Mouse (Mus musculus) spleen, postnatal 10 days (tissue): ENCODE measurements around the gene Kif16b.

ENCODE experiments used
- DNase-seq, 2 experiments: peaks; one replicate each; pipeline ENCODE4 v3.0.0; 2021 to 2022; ENCODE audit warnings: low spot score in 2 of 2

Kif16b gene

DNA sequence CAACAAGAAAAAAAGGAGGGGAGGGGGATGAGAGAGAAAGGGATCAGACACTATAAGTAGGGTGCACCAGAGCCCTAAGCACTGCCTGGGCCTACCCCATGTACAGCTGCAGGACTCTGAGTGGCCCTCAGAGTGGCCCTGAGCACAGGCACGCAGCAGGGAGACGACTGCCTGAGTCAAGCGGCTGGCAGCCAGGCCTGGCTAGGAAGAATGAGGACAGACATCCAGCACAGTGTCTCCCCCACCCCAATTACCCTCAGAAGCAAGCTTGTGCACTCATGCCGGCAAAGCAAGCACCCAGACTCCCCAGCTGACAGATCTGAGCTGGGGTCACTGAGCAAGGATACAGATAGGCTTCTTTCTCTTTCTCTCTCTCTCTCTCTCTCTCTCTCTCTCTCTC, 25.4 kb downstream of the Kif16b start:
- DNase-seq = no peak

DNA sequence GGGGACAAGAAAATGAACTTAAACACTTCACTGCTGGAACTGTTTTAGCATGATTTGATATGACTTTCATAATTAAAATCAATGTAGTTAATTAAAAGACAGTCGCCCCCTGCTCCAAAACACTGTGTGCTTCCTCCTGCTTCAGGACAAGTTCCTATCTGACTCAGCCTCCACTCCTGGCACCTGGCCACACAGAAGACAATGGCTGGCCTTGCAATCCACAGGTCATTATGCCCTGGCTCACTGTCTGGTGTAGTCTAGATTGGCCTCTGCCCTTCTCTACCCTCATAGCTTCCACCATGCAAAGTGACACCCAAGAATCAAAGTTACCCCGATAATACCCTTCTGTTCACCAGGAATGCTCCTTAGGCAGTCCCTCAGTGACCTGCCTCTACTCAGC, 26.8 kb downstream of the Kif16b start:
- no peak for DNase-seq

DNA sequence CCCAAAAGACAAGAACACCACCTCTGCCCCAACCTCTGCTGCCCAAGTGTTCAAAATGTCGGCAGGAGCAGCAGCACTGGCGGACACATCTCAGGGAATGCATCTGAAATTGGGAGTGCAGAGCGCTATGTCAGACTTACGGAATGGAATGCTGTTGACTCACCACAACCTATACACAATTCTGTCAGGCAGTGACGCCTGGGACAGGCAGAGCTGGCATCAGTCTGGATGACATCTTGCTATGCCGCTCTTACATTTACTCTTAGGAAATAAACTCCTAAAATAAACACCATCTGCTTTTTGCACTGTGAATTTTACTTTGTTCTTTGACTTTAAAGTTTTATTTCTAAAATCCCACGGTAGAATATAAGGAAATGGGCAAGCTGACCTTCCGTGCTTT, 31.3 kb downstream of the Kif16b start:
- no peak for DNase-seq

DNA sequence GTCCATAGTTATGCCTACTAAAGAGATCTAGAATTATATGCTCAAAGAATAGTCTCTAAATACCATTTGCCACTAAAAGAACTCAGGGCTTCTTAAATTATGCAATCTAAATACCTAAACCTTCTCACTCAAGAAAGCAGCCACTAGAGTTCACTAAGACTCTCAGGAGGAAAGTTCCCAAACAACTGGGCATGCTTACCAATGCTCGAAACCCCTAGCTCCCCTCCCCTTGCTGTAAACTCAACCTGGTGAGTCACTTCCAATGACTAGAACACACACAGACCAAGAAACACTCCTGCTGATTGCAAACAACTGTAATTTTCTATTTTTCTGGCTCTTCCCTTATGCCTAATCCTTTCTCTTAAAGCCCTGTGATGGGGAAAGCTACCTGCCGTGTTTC, 33.9 kb downstream of the Kif16b start:
- no peak for DNase-seq

DNA sequence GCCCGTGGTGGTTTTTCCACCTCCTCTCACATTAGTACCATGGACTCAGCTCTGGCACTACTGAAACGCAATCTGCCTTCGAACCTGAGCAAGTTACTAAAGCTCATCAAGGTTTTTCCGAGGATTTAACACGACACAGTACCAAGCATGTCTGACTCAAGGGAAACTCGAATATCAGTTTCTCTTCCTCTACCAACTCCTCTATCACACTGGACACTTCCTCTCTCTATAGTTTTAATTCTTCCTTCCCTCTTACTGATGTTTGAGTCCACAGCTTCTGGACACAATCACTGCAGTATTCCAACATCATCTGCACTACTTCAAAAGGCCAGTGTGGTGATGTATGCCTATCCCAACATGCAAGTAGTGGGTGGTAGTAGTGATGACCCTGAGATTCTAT, 40.3 kb downstream of the Kif16b start:
- DNase-seq = no peak

DNA sequence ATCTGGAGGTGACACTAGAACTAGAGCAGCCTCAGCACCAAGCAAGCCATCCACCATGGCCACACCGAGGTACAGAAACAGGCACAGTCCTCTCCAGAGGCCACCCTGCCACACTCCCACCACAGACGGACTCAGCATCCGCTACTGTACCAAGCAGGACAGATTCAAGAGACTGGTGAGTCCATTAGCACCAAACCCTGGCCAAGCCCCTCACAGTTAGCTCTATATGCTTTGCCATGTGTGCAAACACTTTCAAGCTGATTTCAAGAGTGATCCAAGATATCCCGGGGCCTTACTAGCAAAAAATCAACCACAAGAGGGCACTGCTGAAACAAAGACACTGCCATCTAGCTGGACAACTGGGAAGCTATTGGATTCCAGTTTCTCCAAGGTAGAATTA, 41.9 kb downstream of the Kif16b start:
- no peak for DNase-seq

DNA sequence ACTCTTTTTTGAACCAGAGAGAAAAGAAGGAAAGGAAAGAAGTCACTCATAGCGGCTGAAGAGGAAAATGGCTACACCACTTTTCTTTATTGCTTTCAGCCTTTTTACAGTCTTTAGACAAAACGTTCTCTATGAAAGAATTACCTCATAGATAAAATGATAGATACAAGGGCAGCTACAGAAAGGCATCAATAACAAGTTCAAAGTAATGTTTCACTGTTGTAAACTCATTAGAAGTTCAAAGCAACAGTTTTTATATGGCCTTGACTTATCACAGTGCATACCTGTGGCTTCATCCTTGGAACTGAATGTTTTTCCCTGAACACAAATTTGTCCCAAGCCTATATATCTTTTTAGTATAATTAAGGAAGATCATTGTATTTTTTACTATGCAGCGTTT, 62.6 kb downstream of the Kif16b start:
- no peak for DNase-seq

DNA sequence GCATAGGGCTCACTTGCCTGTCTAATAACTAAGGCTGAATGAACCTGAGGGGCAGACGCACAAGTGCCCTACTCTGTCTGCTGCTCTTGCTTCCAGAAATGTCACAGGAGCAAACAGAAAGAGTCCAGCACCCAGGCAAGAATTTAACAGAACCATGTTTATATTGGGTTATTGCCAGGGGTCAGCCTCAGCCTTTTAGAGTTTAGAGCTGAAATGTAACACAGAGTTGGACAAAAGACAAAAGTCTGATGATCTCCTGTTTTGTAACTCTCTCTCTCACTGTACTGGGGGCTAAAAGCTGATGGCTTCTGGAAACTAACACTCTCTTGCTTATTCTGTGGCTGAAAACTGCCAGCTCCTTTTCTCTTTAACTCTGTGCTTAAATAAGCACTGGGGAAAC, 63.2 kb downstream of the Kif16b start:
- DNase-seq = no peak

DNA sequence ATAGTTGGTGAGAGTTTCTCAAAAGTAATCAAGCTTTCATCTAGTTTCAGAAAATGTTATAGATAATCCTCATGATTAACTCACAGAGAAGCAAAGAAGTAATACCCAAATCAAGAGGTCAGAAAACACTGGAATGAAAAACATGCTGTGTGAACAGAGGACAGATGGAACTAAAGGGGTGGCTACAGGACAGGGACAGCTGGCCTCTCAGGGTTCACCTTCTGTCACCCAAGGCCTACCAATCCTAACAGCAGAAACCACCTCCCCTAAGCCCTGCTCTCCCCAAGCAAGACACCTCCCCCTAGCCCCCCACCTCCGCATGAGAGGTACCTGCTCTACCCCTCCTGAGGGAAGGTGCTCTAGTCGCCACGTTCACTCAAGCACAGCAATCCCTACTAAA, 66.6 kb downstream of the Kif16b start:
- no peak for DNase-seq

DNA sequence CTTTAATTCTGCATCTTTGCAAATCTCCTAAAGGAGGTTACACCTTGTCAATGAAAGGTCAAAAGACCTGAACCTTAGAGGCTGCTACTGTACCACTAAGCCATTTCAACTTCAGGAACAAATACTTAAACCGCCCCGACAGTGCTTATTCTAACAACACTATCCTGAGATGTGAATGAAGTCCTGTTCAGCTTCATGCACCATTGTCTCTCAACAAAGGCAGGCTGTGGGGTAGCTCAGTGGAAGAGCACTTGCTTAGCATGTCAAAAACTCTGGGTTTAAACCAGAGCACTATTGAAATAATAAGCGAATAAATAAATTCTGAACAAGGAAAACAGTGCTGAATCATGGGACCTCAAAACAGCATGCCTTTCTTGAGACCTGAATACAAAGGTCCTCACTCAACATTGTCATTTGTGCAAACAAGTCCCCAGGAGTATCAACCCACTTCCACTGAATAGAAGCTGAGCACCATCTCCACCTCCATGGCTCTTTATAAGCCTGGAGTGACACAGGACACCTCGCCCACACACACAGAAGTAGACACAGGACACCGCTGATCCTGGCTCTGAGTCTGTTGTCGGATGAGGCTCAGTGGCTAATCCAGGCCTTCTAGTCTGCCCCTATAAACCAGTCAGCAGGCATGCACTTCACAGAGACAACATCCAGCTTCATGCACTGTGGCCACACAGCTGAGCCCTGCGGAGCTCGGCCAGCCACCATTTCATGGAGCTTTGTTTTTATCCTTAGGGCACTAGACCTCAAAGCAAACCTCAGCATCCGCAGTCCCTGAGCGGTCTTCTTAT, 68.5 kb downstream of the Kif16b start:
- no peak for DNase-seq

DNA sequence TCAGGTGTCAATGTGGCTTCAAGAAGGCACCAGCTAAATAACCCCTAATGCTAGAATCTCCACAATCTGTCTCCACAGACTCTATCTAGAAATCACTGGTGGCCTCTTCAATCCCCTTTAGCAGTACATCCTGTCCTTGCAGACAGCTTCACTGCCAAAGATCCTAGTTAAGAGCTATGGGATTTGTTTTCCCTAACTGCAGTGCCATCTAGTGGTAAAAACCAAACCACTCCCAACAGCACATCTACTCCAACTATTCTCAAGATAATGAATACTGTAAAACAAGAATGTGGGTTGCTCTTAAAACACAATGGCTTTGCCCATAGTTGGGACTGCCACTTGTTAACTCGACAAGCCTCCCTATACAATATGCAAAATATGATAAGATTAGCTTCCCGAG, 88.3 kb downstream of the Kif16b start:
- DNase-seq = no peak

DNA sequence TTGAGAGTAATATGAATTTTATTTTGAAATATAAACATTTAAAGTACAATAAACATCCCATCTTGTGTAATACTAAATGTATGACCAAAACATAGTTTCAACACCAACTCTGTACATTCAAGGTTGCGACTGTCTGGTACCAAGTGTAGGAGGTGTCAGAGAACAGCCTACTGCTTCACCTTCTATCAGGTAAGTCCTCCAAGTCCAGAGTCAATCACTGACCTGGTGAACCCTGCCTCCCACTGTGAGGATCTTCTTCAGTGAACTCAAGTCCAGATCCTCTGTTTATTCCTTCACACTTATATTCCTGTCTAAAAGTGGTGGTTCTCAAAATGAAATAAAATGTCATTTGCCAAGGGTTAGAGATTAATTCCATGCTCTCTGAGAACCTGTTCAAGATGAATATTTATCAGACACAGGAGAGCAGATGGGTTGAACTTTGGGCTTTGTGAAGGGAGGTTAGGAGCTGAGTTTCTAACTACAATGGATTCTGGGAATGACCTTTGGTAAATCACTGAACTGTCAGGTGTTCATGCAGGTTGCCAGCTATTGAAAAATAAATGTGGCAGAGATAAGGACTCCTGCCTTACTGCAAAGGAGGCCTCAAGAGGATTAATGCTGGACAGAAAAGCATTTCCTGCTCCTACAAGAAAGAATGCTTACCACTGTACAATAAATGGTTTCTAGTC, 97.4 kb downstream of the Kif16b start:
- DNase-seq = no peak

DNA sequence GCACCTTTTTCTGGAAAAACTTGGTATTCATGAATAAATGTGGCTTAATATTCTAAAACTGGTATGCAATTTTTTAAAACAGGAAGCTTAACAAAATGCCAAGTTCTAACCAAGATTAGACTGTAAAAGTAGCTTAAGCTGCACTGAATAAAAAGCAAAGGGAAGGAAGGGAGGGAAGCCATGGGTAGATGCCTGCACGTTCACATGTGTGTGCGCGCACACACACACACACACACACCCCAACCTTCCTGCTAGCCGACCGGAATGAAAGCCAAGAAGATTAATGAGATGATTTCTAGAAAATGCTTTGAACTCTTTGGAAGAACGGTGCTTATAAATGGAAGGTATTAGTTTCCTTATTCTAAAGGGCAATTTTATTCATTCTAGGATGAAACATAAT, 104.0 kb downstream of the Kif16b start:
- no peak for DNase-seq

DNA sequence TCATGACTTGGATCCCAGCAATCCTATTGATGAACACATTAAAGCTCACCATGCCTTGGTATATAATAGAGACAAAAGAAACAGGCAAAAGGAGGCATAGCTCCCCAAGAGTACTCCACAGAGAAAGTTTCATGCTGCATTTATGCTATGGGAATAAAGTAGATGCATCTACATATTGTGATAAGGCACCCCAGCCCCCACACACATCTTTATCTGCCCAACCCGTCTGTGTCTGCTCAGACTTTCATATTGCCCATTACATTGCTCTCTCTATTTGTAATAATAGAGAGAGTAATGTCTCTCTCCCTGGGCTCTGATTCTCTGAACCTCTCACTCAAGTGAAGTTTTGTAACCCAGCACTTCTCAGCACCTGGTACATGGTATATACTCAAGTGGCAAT, 126.0 kb downstream of the Kif16b start:
- no peak for DNase-seq

DNA sequence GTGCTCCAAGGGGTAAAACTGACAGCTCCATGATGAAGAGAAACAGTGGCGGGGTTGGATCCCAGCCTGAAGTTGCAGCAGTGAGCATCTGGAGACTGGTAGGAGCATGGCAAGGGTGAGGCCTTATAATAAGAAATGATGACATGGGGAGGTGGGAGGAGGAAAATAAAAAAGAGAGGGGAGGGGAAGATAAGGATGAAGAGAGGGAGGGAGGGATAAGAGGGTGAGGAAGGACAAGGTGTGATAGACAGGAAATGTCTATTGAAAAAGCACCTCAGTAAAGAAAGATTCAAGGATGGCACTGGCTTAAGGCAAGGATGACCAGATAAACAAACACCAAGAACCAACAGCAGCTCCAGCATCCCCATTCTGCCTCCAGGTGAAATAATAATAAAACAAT, 126.6 kb downstream of the Kif16b start:
- no peak for DNase-seq

DNA sequence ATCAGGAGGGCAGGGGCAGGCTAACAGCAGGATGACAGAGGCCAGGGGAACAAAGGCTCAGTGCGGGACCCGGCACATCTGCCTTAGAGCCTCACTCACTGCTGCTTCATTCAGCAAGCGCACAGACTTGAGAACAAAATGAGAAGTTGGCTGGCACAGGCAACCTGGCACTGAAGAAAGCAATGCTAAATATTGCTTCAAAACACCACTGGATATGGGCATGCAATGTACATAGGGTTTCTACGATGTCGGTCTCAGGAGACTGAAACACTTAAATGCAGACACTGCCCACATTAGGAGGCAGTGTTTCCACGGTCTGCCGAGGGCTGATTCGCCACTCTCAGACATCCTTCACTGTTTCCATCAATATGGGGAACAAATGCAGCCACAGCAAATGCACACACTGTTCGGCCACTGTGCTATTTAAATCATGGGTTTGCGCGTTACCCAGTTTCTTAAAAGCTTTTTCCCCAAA, 131.6 kb downstream of the Kif16b start:
- no peak for DNase-seq

DNA sequence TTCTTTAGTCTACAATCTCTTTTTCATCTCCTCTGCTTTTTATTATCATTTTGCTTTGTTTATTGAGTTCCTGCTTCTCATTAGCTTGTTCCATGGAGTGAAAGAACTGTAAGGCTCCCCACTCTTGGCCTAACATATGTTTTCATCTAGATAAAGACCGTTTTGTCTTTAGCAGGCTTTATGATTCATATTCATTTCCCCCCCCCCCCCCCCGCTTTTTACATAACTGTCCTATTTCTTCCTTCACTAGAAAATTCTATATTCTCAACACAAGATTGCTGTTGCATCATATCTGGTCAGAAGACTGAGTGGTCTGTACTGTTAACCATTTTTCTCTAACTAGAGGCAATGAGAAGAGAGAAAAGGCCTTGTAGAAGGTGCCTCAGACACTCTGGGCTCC, 137.1 kb downstream of the Kif16b start:
- DNase-seq = no peak

DNA sequence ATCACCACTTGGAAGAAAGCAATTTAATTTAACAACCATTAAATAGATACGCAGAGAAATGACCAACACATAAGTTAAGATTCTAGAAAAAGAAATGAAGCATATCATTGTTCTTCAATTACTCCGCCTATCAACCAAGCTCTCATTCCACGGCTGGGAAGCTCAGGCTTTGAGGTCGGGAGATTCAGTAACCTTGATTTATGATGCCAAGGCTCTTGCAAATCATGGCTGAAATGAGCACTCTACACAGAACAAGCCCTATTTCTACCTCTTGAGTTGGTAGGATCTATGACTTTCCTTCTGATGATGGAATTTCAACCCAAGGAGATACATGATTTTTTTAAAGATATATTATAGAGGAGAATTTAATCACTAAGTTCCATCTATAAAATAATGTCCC, 140.5 kb downstream of the Kif16b start:
- no peak for DNase-seq

DNA sequence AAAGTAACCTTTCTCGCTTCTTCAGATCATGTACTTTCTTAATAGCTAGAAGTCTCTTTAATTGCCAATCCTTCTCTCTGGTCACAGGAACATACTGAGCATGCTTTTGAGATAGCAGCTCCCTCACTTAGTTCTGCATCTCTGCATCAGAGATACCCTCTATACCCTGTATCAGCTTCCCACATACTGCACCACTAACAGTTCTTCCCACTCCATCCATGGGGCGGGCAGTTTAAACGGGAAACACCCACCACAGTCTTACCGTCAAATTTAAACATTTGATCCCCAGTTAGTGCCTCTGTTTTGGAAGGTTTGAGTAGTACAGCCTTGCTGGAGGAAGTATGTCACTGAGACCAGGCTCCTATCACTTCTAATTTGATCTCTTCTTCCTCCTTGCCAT, 142.1 kb downstream of the Kif16b start:
- no peak for DNase-seq

DNA sequence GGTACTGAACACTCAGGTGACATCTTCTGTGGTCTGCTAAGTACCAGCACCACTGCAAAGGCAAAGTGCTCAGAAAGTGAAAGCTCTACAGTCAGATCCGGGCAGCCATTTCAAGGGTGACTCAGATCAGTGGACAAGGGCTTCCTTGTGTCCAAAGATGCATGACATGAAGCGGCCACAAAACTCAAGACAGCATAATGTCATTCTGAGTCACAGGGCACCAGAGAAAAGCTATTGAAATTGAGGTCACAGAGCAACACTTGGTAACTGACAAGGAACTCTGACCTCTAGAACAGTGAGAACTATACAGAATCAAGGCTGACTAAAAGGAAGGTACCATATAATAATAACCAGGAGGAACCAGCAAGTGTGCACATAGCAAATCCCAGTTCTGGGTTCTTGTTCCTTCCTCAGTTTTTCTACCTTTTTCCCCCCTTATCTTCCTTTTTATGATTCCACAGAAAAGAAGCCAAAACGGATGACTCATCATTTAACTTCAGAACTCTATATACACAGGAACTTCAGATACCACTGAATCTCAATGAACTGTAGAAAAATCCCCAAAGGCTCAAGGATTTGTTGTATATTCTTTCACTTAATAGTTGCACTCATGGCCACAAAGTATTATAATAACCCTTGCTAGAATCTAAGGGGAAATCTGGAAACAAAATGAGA, 143.1 kb downstream of the Kif16b start:
- no peak for DNase-seq

DNA sequence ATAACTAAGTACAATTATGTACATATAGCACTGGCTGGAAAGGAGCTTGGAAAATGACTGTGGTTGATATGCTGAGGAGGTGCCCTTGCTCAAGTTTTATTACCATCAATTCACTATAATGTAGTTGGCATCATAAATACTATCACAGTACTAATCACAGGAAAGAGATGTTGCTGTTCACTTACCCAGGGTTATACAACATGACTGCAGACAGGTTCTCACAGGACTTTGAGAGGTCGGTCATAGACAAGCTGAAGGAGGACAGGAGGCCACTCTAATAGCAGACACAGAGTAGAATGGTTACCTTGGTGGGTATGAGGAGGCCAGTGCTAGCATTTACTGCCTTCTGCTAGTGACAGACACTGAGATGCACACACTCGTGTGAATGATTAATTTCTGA, 162.0 kb downstream of the Kif16b start:
- DNase-seq = no peak

DNA sequence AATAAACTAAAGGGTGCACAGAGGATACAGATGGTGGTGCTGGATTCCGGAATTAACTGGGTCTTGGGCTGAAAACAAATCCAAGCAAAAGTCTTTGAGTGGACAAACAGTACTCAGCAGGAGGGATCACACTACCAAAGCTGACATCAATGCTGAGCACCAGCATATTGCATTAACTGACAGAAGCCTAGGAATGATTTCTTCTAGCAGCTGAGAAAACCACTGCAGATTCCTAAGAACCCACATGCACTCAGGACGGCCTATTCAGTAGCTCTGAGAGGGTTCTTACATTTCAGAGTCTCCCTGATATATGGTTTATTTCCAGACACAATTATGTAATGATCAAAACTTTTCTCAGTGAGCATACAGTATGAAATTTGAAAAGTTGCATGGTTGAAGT, 162.8 kb downstream of the Kif16b start:
- no peak for DNase-seq

DNA sequence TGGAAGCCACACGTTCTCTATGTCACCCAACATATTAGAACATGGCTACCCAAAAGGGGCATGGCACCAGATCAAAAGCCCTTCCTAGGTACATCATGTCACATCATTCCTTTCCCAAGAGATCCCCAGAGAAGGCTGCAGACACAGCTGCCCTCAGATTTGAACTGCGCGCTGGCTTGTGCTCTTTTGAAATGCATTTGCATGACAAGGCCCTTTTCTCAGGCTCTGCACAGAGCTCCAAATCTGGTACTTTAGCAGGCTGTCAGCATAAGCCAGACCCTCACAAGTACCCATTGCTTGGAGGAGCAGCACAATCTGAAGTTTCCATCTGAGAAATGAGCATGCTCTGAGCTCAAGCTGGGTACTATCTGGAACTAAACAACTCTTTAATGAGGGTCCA, 165.6 kb downstream of the Kif16b start:
- no peak for DNase-seq
